11 mouse cellular contexts compared by ENCODE assay signal in genomic region chr7:66346959-66347663, GRCm38 (mm10). TPM values are rescaled to one million over a fixed set of nuclear protein-coding genes. Genes with fewer than 3 reads are reported as not detected.
DNase-seq lines count a peak whose midpoint lies in the region; ATAC-seq lines count a peak whose summit lies in the region.
"Had no signal": no experiment of that assay in that cellular context is flagged by ENCODE, and none has a peak within 500 bp of the region (broad histone marks: within the 10 kb centered on the region; RNA-seq: fewer than 3 reads in every experiment).

No protein-coding gene starts in this region.

- H3K27me3 ChIP-seq in forebrain, embryonic 16.5 days (replicated peaks; ENCODE audit: control insufficient read depth, insufficient read depth, low read length), result no peaks in the 10 kb centered on the region
- H3K27me3 ChIP-seq: limb, embryonic 15.5 days had no signal

- no peak overlapping the region for H3K9ac ChIP-seq in forebrain, embryonic 16.5 days (replicated peaks; ENCODE audit: low read depth, low read length)
- H3K9ac ChIP-seq: limb, embryonic 15.5 days had no signal

- H3K27ac ChIP-seq in forebrain, embryonic 16.5 days (ENCODE audit: low read length), result no peak overlapping the region
- H3K27ac ChIP-seq: limb, embryonic 15.5 days had no signal

- H3K4me1 ChIP-seq in forebrain, embryonic 16.5 days (replicated peaks; ENCODE audit: control insufficient read depth, insufficient read depth, low read length), result no peaks in the 10 kb centered on the region

- no peak overlapping the region for H3K4me2 ChIP-seq in forebrain, embryonic 16.5 days (ENCODE audit: low read length)
- H3K4me2 ChIP-seq: limb, embryonic 15.5 days had no signal

- peak; percentile 24 for DNase-seq in left cerebral cortex, postnatal 4 days
- no peak for DNase-seq in left cerebral cortex, postnatal 14 days (ENCODE audit: low spot score in 2 of 2)
- peak; percentile 27 to 47 for DNase-seq in kidney, postnatal 25 days
- peak; percentile 72 for DNase-seq in retina, embryonic 14.5 days (ENCODE audit: low spot score)
- DNase-seq in layer of hippocampus, adult 18-20 months (ENCODE audit: low spot score in 2 of 2), result no peak
- DNase-seq in thymus, postnatal 25 days, result no peak
- DNase-seq: right cerebral cortex, postnatal 14 days had no signal

- no peak overlapping the region for H3K4me3 ChIP-seq in forebrain, embryonic 16.5 days (replicated peaks; ENCODE audit: low read length)
- H3K4me3 ChIP-seq: limb, embryonic 15.5 days had no signal

- no peaks in the 10 kb centered on the region for H3K9me3 ChIP-seq in forebrain, embryonic 16.5 days (ENCODE audit: control insufficient read depth, low read length)
- H3K9me3 ChIP-seq: limb, embryonic 15.5 days had no signal

- intact Hi-C loops in left cerebral cortex, postnatal 4 days (cut with DNase I), result no loop called here
- intact Hi-C loops in left cerebral cortex, postnatal 14 days (cut with DNase I), result no loop called here

- 0 out of 2 replicates have a peak, but pooled peaks have one; percentile 49 for ATAC-seq in forebrain, embryonic 16.5 days

- 38% methylated on average over 9 of the region's 9 CpGs for WGBS in forebrain, embryonic 16.5 days

- no peaks in the 10 kb centered on the region for H3K36me3 ChIP-seq in forebrain, embryonic 16.5 days (ENCODE audit: control insufficient read depth, insufficient read depth)
- H3K36me3 ChIP-seq: limb, embryonic 15.5 days had no signal

RNA-seq across cellular contexts. Expression of gene Gm10974, which starts 18.6 kb away (rescaled TPM):
- total RNA-seq in left cerebral cortex, postnatal 4 days (2021), result not detected
- total RNA-seq in left cerebral cortex, postnatal 14 days (2021), result not detected
- not detected in 2 replicates for polyA plus RNA-seq in forebrain, embryonic 16.5 days (2015; fragmentation: Nextera tagmentation; extraction: Ambion mirVana)
- total RNA-seq in layer of hippocampus, adult 18-20 months (2021), result not detected
- total RNA-seq: heart, adult 8-10 months; megakaryocyte-erythroid progenitor cell, adult 5-6 weeks had no signal
- polyA plus RNA-seq: limb, embryonic 15.5 days had no signal

RNA-seq across cellular contexts. Expression of gene Lrrk1, which starts 41.0 kb away (rescaled TPM):
- total RNA-seq in left cerebral cortex, postnatal 4 days (2021), result 1 to 10 TPM; 4.5 to 6.9 TPM
- 1 to 10 TPM; 3.5 to 4.4 TPM for total RNA-seq in left cerebral cortex, postnatal 14 days (2021)
- polyA plus RNA-seq in forebrain, embryonic 16.5 days (2015; fragmentation: Nextera tagmentation; extraction: Ambion mirVana), result 2.7 and 3.2 TPM in 2 replicates
- total RNA-seq in layer of hippocampus, adult 18-20 months (2021), result 1 to 10 TPM; 1.9 to 2.7 TPM

Comparison
In these comparisons a context has a peak if more than half of its experiments do, and no peak if none do; other contexts are left out.
1. DNase-seq: peak in left cerebral cortex, postnatal 4 days (single experiment), kidney, postnatal 25 days (2 of 2) and retina, embryonic 14.5 days (single experiment); none in left cerebral cortex, postnatal 14 days (0 of 2), layer of hippocampus, adult 18-20 months (0 of 2) and thymus, postnatal 25 days (single experiment).